Mouse (Mus musculus) midbrain, embryonic 12.5 days (tissue): Measurements from ENCODE around the gene Tor1a. TPM values are rescaled to one million over a fixed set of nuclear protein-coding genes. Genes with fewer than 3 reads are reported as not detected.

Source experiments
- ATAC-seq: fragments of 200-750 bp; cut with Nextera tagmentation; 2 replicates; pipeline ENCODE4 v1.8.0; 2017; ENCODE audit warnings: low read depth, moderate TSS enrichment, moderate library complexity; ENCODE audit not compliant: low FRiP score
- H3K27ac ChIP-seq: fragments of 300-500 bp; sonication (generic); replicated peaks from 2 replicates; pipeline ENCODE4 v1.5.1; 2016; ENCODE audit warnings: mild to moderate bottlenecking
- H3K27me3 ChIP-seq: fragments of 300-500 bp; sonication (generic); 2 replicates; pipeline ENCODE4 v1.6.1; 2016; ENCODE audit warnings: mild to moderate bottlenecking
- H3K36me3 ChIP-seq: fragments of 300-500 bp; sonication (generic); 2 replicates; pipeline ENCODE4 v1.6.1; 2016
- H3K4me1 ChIP-seq: fragments of 300-500 bp; sonication (generic); 2 replicates; pipeline ENCODE4 v1.6.1; 2016
- H3K4me2 ChIP-seq: fragments of 300-500 bp; sonication (generic); replicated peaks from 2 replicates; pipeline ENCODE4 v1.6.1; 2016; ENCODE audit warnings: mild to moderate bottlenecking, moderate library complexity
- H3K4me3 ChIP-seq: fragments of 300-500 bp; sonication (generic); 2 replicates; pipeline ENCODE4 v1.5.1; 2016; ENCODE audit warnings: mild to moderate bottlenecking
- H3K9ac ChIP-seq: fragments of 300-500 bp; sonication (generic); replicated peaks from 2 replicates; pipeline ENCODE4 v1.6.1; 2016; ENCODE audit warnings: mild to moderate bottlenecking, moderate library complexity
- H3K9me3 ChIP-seq: fragments of 300-500 bp; sonication (generic); 2 replicates; pipeline ENCODE4 v1.6.1; 2016; ENCODE audit warnings: mild to moderate bottlenecking
- WGBS: fragments of 180-500 bp; shearing (Covaris S2); methylation state at CpG from one replicate; pipeline ENCODE4 v1.1.7; 2016; 5-methylcytosine and 5-hydroxymethylcytosine counted together
- polyA plus RNA-seq: library from polyadenylated mRNA; unstranded; fragments of >200 nt; fragmentation: Nextera tagmentation; extraction: Ambion mirVana; gene quantifications from 2 replicates; pipeline ENCODE4 v1.2.1, GENCODE M21; 2016

The Tor1a gene
- polyA plus RNA-seq = 87.7 and 92.3 TPM in 2 replicates

GRCm38 (mm10) chr2:30967352-30968327, at the start of gene Tor1a:
Gene Tor1a, minus strand, starts transcription at chr2:30967933.
- Histone ChIP-seq H3K9ac (peak within 1 kb of the TSS; percentile 88), H3K4me3 (peak within 1 kb of the TSS; percentile 83), H3K4me2 (peak within 1 kb of the TSS; percentile 94), H3K36me3 (peaks cover 46% of the 10 kb centered on the region), H3K9me3 (no peaks in the 10 kb centered on the region), H3K27me3 (no peaks in the 10 kb centered on the region), H3K27ac (peak within 1 kb of the TSS; percentile 67), H3K4me1 (peaks cover 18% of the 10 kb centered on the region)
- ATAC-seq = peak; percentile 96
- 2% methylated on average over 59 of the region's 59 CpGs for WGBS

GRCm38 (mm10) chr2:31013371-31014120, 45.8 kb upstream of the Tor1a start:
- H3K9me3 ChIP-seq = no peaks in the 10 kb centered on the region
- ATAC-seq = no peak
- peaks cover 45% of the 10 kb centered on the region for H3K36me3 ChIP-seq
- WGBS = 75% methylated on average over 14 of the region's 14 CpGs
- no peak overlapping the region for H3K27ac ChIP-seq
- no peaks in the 10 kb centered on the region for H3K27me3 ChIP-seq
- no peak overlapping the region for H3K4me3 ChIP-seq
- no peak overlapping the region for H3K9ac ChIP-seq
- no peaks in the 10 kb centered on the region for H3K4me1 ChIP-seq
- no peak overlapping the region for H3K4me2 ChIP-seq

- H3K9me3 ChIP-seq = no peaks in the 10 kb centered on the region
- no peaks in the 10 kb centered on the region for H3K4me1 ChIP-seq
- H3K4me3 ChIP-seq = no peak overlapping the region
- no peaks in the 10 kb centered on the region for H3K27me3 ChIP-seq
- no peak overlapping the region for H3K27ac ChIP-seq
- H3K4me2 ChIP-seq = no peak overlapping the region
- peaks cover 67% of the 10 kb centered on the region for H3K36me3 ChIP-seq
- ATAC-seq = no peak
- 90% methylated on average over 5 of the region's 5 CpGs for WGBS
- H3K9ac ChIP-seq = no peak overlapping the region
Observed at GRCm38 (mm10) chr2:31007208-31007607, 39.5 kb upstream of the Tor1a start.

- H3K27ac ChIP-seq = no peak overlapping the region
- no peaks in the 10 kb centered on the region for H3K27me3 ChIP-seq
- H3K36me3 ChIP-seq = peaks cover 75% of the 10 kb centered on the region
- H3K4me2 ChIP-seq = no peak overlapping the region
- WGBS = 90% methylated on average over 5 of the region's 5 CpGs
- no peaks in the 10 kb centered on the region for H3K4me1 ChIP-seq
- H3K4me3 ChIP-seq = no peak overlapping the region
- no peak overlapping the region for H3K9ac ChIP-seq
- ATAC-seq = no peak
- H3K9me3 ChIP-seq = no peaks in the 10 kb centered on the region
Observed at GRCm38 (mm10) chr2:31006434-31006833, 38.7 kb upstream of the Tor1a start.

GRCm38 (mm10) chr2:31005453-31005852, 37.7 kb upstream of the Tor1a start:
- Histone ChIP-seq H3K9ac (no peak overlapping the region), H3K36me3 (peaks cover 65% of the 10 kb centered on the region), H3K9me3 (no peaks in the 10 kb centered on the region), H3K27me3 (no peaks in the 10 kb centered on the region), H3K27ac (no peak overlapping the region), H3K4me2 (no peak overlapping the region), H3K4me1 (no peaks in the 10 kb centered on the region), H3K4me3 (no peak overlapping the region)
- WGBS = 86% methylated on average over 2 of the region's 2 CpGs
- ATAC-seq = no peak

- H3K4me2 ChIP-seq = no peak overlapping the region
- ATAC-seq = no peak
- H3K27me3 ChIP-seq = no peaks in the 10 kb centered on the region
- no peaks in the 10 kb centered on the region for H3K9me3 ChIP-seq
- no peak overlapping the region for H3K27ac ChIP-seq
- no peak overlapping the region for H3K4me3 ChIP-seq
- peaks cover 61% of the 10 kb centered on the region for H3K36me3 ChIP-seq
- no peaks in the 10 kb centered on the region for H3K4me1 ChIP-seq
- 91% methylated on average over 10 of the region's 10 CpGs for WGBS
- no peak overlapping the region for H3K9ac ChIP-seq
Observed at GRCm38 (mm10) chr2:31002857-31003256, 35.1 kb upstream of the Tor1a start.

GRCm38 (mm10) chr2:30998443-30999260, 30.9 kb upstream of the Tor1a start:
- Histone ChIP-seq H3K27ac (no peak overlapping the region), H3K9ac (no peak overlapping the region), H3K36me3 (peaks cover 27% of the 10 kb centered on the region), H3K4me2 (no peak overlapping the region), H3K27me3 (no peaks in the 10 kb centered on the region), H3K4me3 (no peak overlapping the region), H3K9me3 (no peaks in the 10 kb centered on the region), H3K4me1 (no peaks in the 10 kb centered on the region; the same call in 1 of the 2 replicates)
- WGBS = 82% methylated on average over 8 of the region's 8 CpGs
- no peak for ATAC-seq

- H3K27ac ChIP-seq = no peak overlapping the region
- ATAC-seq = no peak
- no peaks in the 10 kb centered on the region for H3K27me3 ChIP-seq
Observed at GRCm38 (mm10) chr2:30995432-30995996, 27.8 kb upstream of the Tor1a start.

GRCm38 (mm10) chr2:30994853-30995252, 27.1 kb upstream of the Tor1a start:
- Histone ChIP-seq H3K27me3 (no peaks in the 10 kb centered on the region), H3K4me2 (no peak overlapping the region), H3K36me3 (peaks cover 1% of the 10 kb centered on the region), H3K4me3 (no peak overlapping the region), H3K4me1 (no peaks in the 10 kb centered on the region; the same call in 1 of the 2 replicates), H3K27ac (no peak overlapping the region), H3K9me3 (no peaks in the 10 kb centered on the region), H3K9ac (no peak overlapping the region)
- WGBS = 94% methylated on average over 4 of the region's 4 CpGs
- no peak for ATAC-seq

More at GRCm38 (mm10) chr2:30995432-30995996, 27.8 kb upstream of the Tor1a start:
- no peaks in the 10 kb centered on the region for H3K9me3 ChIP-seq
- 83% methylated on average over 11 of the region's 11 CpGs for whole genome bisulfite sequencing
- peaks cover 7% of the 10 kb centered on the region for H3K36me3 ChIP-seq
- H3K4me1 ChIP-seq = no peaks in the 10 kb centered on the region; the same call in 1 of the 2 replicates
- no peak overlapping the region for H3K9ac ChIP-seq
- no peak overlapping the region for H3K4me2 ChIP-seq
- H3K4me3 ChIP-seq = no peak overlapping the region

GRCm38 (mm10) chr2:30990221-30990620, 22.5 kb upstream of the Tor1a start:
- Histone ChIP-seq H3K36me3 (no peaks in the 10 kb centered on the region), H3K4me3 (no peak overlapping the region), H3K27me3 (no peaks in the 10 kb centered on the region), H3K4me1 (no peaks in the 10 kb centered on the region), H3K9me3 (no peaks in the 10 kb centered on the region), H3K4me2 (no peak overlapping the region), H3K27ac (no peak overlapping the region), H3K9ac (no peak overlapping the region)
- ATAC-seq = no peak
- WGBS = 90% methylated on average over 9 of the region's 9 CpGs
